Mouse (Mus musculus): ENCODE data around the gene Lst1. TPM values are rescaled to one million over a fixed set of nuclear protein-coding genes. Genes with fewer than 3 reads are reported as not detected.

Lst1 gene
- polyA plus RNA-seq, 1 experiment from 2014 or later = 7.6 TPM

DNA sequence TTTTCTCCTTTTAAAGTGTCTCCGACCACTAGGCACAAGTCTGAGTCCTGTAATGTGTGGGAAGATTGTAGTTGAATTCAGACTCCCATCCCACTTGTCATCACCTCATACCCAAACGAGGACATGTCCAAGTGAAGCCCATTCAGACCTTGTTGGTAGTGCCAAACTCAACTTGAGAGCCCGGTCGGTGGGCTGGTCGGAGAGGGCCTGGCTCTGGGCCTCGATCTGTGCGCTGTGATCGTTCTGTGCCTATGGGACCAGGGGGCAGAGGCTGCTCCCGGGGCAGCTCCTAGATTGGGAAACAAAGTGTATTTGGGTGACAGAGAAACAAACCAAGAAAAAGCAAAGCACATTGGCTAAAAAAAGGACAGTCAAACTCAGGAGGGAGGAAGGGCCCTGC, 35.2 kb downstream of the Lst1 start:
- H3K4me2 ChIP-seq = no peak overlapping the region
- WGBS = 94% methylated on average over 9 of the region's 9 CpGs
- no peaks in the 10 kb centered on the region for H3K4me1 ChIP-seq
- no peak overlapping the region for H3K4me3 ChIP-seq
- ATAC-seq (replicated peaks) = no peak
- H3K27ac ChIP-seq = no peak overlapping the region
- no peaks in the 10 kb centered on the region for H3K9me3 ChIP-seq
- no peaks in the 10 kb centered on the region for H3K27me3 ChIP-seq (replicated peaks)
- H3K36me3 ChIP-seq (replicated peaks) = peaks cover 97% of the 10 kb centered on the region
- no peak overlapping the region for H3K9ac ChIP-seq

- ATAC-seq (replicated peaks) = no peak
- no peaks in the 10 kb centered on the region for H3K4me1 ChIP-seq
- WGBS = 92% methylated on average over 4 of the region's 4 CpGs
- no peaks in the 10 kb centered on the region for H3K9me3 ChIP-seq
- H3K4me2 ChIP-seq = no peak overlapping the region
- no peak overlapping the region for H3K9ac ChIP-seq
- no peak overlapping the region for H3K4me3 ChIP-seq
- H3K36me3 ChIP-seq (replicated peaks) = peaks cover 95% of the 10 kb centered on the region
- no peaks in the 10 kb centered on the region for H3K27me3 ChIP-seq (replicated peaks)
- no peak overlapping the region for H3K27ac ChIP-seq
Measured at GRCm38 (mm10) chr17:35152121-35152520, 36.1 kb downstream of the Lst1 start.

GRCm38 (mm10) chr17:35147922-35148639, 40.2 kb downstream of the Lst1 start:
- H3K27ac ChIP-seq = 0 out of 2 replicates have a peak overlapping the region, but pooled peaks have one; percentile 45
- no peak overlapping the region for H3K9ac ChIP-seq
- H3K27me3 ChIP-seq (replicated peaks) = no peaks in the 10 kb centered on the region
- no peak overlapping the region for H3K4me3 ChIP-seq
- H3K36me3 ChIP-seq (replicated peaks) = peaks cover 95% of the 10 kb centered on the region
- H3K9me3 ChIP-seq = no peaks in the 10 kb centered on the region
- 72% methylated on average over 5 of the region's 5 CpGs for WGBS
- H3K4me2 ChIP-seq = no peak overlapping the region
- H3K4me1 ChIP-seq = no peaks in the 10 kb centered on the region
- no peak for ATAC-seq (replicated peaks)

- Histone ChIP-seq H3K27ac (peak overlapping the region; percentile 45; the same call in 1 of the 2 replicates), H3K27me3 (replicated peaks) (no peaks in the 10 kb centered on the region), H3K4me3 (no peak overlapping the region), H3K4me2 (no peak overlapping the region), H3K9ac (no peak overlapping the region), H3K36me3 (replicated peaks) (peaks cover 95% of the 10 kb centered on the region), H3K4me1 (no peaks in the 10 kb centered on the region), H3K9me3 (no peaks in the 10 kb centered on the region)
- ATAC-seq (replicated peaks) = no peak
- 65% methylated on average over 3 of the region's 3 CpGs for WGBS
Measured at GRCm38 (mm10) chr17:35147348-35147747, 40.9 kb downstream of the Lst1 start.

DNA sequence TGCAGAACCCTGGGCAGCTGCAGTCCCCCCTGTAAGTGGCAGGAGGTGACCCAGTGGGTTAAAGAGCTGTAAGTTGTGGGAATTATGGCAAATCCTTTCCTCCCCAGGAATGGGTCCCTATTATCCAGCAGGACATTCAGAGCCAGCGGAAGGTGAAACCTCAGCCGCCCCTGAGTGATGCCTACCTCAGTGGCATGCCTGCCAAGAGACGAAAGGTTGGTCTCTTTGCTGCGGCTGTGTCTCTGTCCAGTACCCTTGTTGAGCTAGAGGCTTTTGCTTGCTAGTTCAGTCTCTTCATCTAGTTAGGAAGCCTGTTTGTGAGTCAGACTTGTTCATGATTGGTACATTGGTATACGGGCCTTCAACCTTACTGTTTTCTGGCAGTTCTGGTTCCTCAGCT, 42.1 kb downstream of the Lst1 start:
- Histone ChIP-seq H3K4me1 (no peaks in the 10 kb centered on the region), H3K27ac (no peak overlapping the region), H3K27me3 (replicated peaks) (no peaks in the 10 kb centered on the region), H3K9ac (no peak overlapping the region), H3K4me2 (no peak overlapping the region), H3K9me3 (no peaks in the 10 kb centered on the region), H3K4me3 (no peak overlapping the region), H3K36me3 (replicated peaks) (peaks cover 95% of the 10 kb centered on the region)
- WGBS = 88% methylated on average over 5 of the region's 5 CpGs
- no peak for ATAC-seq (replicated peaks)

DNA sequence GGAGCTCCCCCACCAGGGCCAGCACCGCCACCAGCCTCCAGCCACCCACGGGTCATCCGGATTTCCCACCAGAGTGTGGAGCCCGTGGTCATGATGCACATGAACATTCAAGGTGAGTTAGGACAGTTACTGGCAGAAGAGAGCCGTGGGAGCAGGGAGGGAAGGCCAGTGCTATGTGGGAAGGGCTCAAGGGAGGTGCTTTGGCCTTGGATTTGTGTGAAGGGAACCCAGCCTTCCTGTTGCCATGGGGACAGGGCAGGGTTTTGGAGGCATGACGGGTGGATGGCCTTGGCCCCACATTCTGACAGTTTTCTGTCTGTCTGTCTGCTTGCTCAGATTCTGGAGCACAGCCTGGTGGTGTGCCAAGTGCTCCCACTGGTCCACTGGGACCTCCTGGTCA, 46.3 kb downstream of the Lst1 start:
- no peak for ATAC-seq (replicated peaks)
- H3K9me3 ChIP-seq = no peaks in the 10 kb centered on the region
- no peak overlapping the region for H3K9ac ChIP-seq
- no peak overlapping the region for H3K4me3 ChIP-seq
- peaks cover 88% of the 10 kb centered on the region for H3K36me3 ChIP-seq (replicated peaks)
- 89% methylated on average over 6 of the region's 6 CpGs for whole genome bisulfite sequencing
- no peak overlapping the region for H3K4me2 ChIP-seq
- peaks cover 20% of the 10 kb centered on the region for H3K4me1 ChIP-seq
- H3K27ac ChIP-seq = no peak overlapping the region
- no peaks in the 10 kb centered on the region for H3K27me3 ChIP-seq (replicated peaks)

DNA sequence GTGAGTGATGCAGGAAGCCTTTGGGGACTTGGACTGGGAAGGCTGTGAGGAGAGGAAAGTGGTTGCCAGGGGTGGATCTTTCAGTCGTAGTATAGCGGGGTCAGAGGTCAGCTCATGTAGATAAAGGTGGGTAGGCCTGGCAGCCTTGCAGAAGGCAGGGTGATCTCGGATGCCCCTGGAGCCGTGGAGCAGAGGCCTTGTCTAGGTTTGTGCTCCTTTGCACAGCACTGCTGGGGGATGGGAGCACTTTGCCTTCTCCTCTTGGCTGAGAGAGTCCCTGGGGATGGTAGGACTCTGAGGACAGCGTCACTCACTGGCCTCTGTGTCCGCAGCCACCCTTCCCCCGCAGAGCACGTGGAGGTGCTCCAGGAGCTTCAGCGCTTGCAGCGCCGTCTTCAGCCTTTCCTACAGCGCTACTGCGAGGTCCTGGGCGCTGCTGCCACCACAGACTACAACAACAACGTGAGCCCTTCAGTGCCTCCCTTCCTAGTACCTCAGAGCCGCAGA, 47.7 kb downstream of the Lst1 start:
- no peak overlapping the region for H3K4me3 ChIP-seq
- H3K27ac ChIP-seq = no peak overlapping the region
- 74% methylated on average over 16 of the region's 16 CpGs for WGBS
- H3K4me2 ChIP-seq = no peak overlapping the region
- peaks cover 29% of the 10 kb centered on the region for H3K4me1 ChIP-seq
- no peaks in the 10 kb centered on the region for H3K27me3 ChIP-seq (replicated peaks)
- no peak for ATAC-seq (replicated peaks)
- peaks cover 74% of the 10 kb centered on the region for H3K36me3 ChIP-seq (replicated peaks)
- H3K9me3 ChIP-seq = no peaks in the 10 kb centered on the region
- H3K9ac ChIP-seq = no peak overlapping the region

DNA sequence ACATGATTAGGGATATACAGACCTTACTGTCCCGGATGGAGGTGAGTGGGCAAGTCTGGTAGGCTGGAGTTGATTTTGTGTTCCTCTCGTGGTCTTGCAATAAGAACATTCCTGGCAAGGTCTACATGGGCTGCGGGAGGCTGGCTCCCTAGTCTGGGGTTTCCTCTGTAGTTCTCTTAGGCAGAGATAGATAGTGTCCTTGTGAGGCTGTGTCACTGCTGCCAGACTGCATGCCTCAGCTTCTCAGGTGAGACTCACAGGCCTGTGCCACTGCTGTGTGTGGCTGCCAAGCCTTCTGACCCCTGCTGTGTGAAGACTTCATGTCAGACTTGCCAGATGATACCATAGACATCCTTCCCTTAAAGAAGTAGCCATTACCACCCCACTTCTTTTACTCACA, 49.0 kb downstream of the Lst1 start:
- H3K9ac ChIP-seq = no peak overlapping the region
- no peaks in the 10 kb centered on the region for H3K27me3 ChIP-seq (replicated peaks)
- peaks cover 61% of the 10 kb centered on the region for H3K36me3 ChIP-seq (replicated peaks)
- no peak overlapping the region for H3K4me2 ChIP-seq
- 96% methylated on average over 3 of the region's 3 CpGs for WGBS
- no peak overlapping the region for H3K4me3 ChIP-seq
- no peaks in the 10 kb centered on the region for H3K9me3 ChIP-seq
- H3K4me1 ChIP-seq = peaks cover 29% of the 10 kb centered on the region
- no peak overlapping the region for H3K27ac ChIP-seq
- no peak for ATAC-seq (replicated peaks)

GRCm38 (mm10) chr17:35135591-35136320, 52.5 kb downstream of the Lst1 start:
- under 1% methylated on average over 42 of the region's 43 CpGs for WGBS

More at GRCm38 (mm10) chr17:35135591-35136320, 52.5 kb downstream of the Lst1 start:
- ATAC-seq (replicated peaks) = peak; percentile 75
- Histone ChIP-seq H3K4me2 (peak overlapping the region; percentile 88), H3K9me3 (no peaks in the 10 kb centered on the region), H3K27ac (peak overlapping the region; percentile 97), H3K4me1 (peaks cover 29% of the 10 kb centered on the region), H3K9ac (peak overlapping the region; percentile 77), H3K4me3 (peak overlapping the region; percentile 85), H3K36me3 (replicated peaks) (peaks cover 26% of the 10 kb centered on the region), H3K27me3 (replicated peaks) (no peaks in the 10 kb centered on the region)

Small RNAs within 50 kb of the gene (microRNA-seq; reads per million reads assigned to microRNA genes)
- not detected for gene Mir6973a
- not detected for gene Mir6974

Other genes with a start within 250 kb of the Lst1 start
- 0.24 and 0.31 TPM in 2 replicates for gene Hspa1b, start 229.2 kb downstream of the Lst1 start, polyA plus RNA-seq (2015; fragmentation: Nextera tagmentation; extraction: Ambion mirVana)
- not detected in 2 replicates for gene Gm20481, start 218.5 kb downstream of the Lst1 start, polyA plus RNA-seq (2015; fragmentation: Nextera tagmentation; extraction: Ambion mirVana)
- 12.7 and 13.3 TPM in 2 replicates for gene Hspa1a, start 216.3 kb downstream of the Lst1 start, polyA plus RNA-seq (2015; fragmentation: Nextera tagmentation; extraction: Ambion mirVana)
- gene Hspa1l, start 215.7 kb downstream of the Lst1 start, polyA plus RNA-seq (2015; fragmentation: Nextera tagmentation; extraction: Ambion mirVana) = 1.2 and 1.5 TPM in 2 replicates
- 103 and 111 TPM in 2 replicates for gene Lsm2, start 206.6 kb downstream of the Lst1 start, polyA plus RNA-seq (2015; fragmentation: Nextera tagmentation; extraction: Ambion mirVana)
- 63.1 and 70.2 TPM in 2 replicates for gene Vars, start 187.5 kb downstream of the Lst1 start, polyA plus RNA-seq (2015; fragmentation: Nextera tagmentation; extraction: Ambion mirVana)
- 0.06 and 0.15 TPM in 2 replicates for gene Vwa7, start 171.9 kb downstream of the Lst1 start, polyA plus RNA-seq (2015; fragmentation: Nextera tagmentation; extraction: Ambion mirVana)
- gene Sapcd1, start 160.4 kb downstream of the Lst1 start, polyA plus RNA-seq (2015; fragmentation: Nextera tagmentation; extraction: Ambion mirVana) = 2.5 and 2.7 TPM in 2 replicates
- 1.6 and 3.3 TPM in 2 replicates for gene Msh5, start 141.7 kb downstream of the Lst1 start, polyA plus RNA-seq (2015; fragmentation: Nextera tagmentation; extraction: Ambion mirVana)
- 62.4 and 72.1 TPM in 2 replicates for gene Clic1, start 138.5 kb downstream of the Lst1 start, polyA plus RNA-seq (2015; fragmentation: Nextera tagmentation; extraction: Ambion mirVana)
- 337 and 380 TPM in 2 replicates for gene Ddah2, start 129.4 kb downstream of the Lst1 start, polyA plus RNA-seq (2015; fragmentation: Nextera tagmentation; extraction: Ambion mirVana)
- 0.31 TPM in 1 of 2 replicates, not detected in the other for gene Ly6g6c, start 123.1 kb downstream of the Lst1 start, polyA plus RNA-seq (2015; fragmentation: Nextera tagmentation; extraction: Ambion mirVana)
- 0.21 and 0.43 TPM in 2 replicates for gene Mpig6b, start 122.3 kb downstream of the Lst1 start, polyA plus RNA-seq (2015; fragmentation: Nextera tagmentation; extraction: Ambion mirVana)
- 0.21 and 0.32 TPM in 2 replicates for gene Ly6g6e, start 111.5 kb downstream of the Lst1 start, polyA plus RNA-seq (2015; fragmentation: Nextera tagmentation; extraction: Ambion mirVana)
- 1.9 and 2.5 TPM in 2 replicates for gene Ly6g6d, start 110.4 kb downstream of the Lst1 start, polyA plus RNA-seq (2015; fragmentation: Nextera tagmentation; extraction: Ambion mirVana)
- gene Ly6g6f, start 102.8 kb downstream of the Lst1 start, polyA plus RNA-seq (2015; fragmentation: Nextera tagmentation; extraction: Ambion mirVana) = not detected in 2 replicates
- 105 and 113 TPM in 2 replicates for gene Abhd16a, start 99.2 kb downstream of the Lst1 start, polyA plus RNA-seq (2015; fragmentation: Nextera tagmentation; extraction: Ambion mirVana)
- gene Ly6g5c, start 80.2 kb downstream of the Lst1 start, polyA plus RNA-seq (2015; fragmentation: Nextera tagmentation; extraction: Ambion mirVana) = not detected in 2 replicates
- 1.1 and 2.2 TPM in 2 replicates for gene Ly6g5b, start 73.0 kb downstream of the Lst1 start, polyA plus RNA-seq (2015; fragmentation: Nextera tagmentation; extraction: Ambion mirVana)
- gene Gpank1, start 67.0 kb downstream of the Lst1 start, polyA plus RNA-seq (2015; fragmentation: Nextera tagmentation; extraction: Ambion mirVana) = 25.9 and 28.9 TPM in 2 replicates
- gene Csnk2b, start 66.4 kb downstream of the Lst1 start, polyA plus RNA-seq (2015; fragmentation: Nextera tagmentation; extraction: Ambion mirVana) = 316 and 319 TPM in 2 replicates
- 8.3 and 9.6 TPM in 2 replicates for gene D17H6S53E, start 62.1 kb downstream of the Lst1 start, polyA plus RNA-seq (2015; fragmentation: Nextera tagmentation; extraction: Ambion mirVana)
- gene Apom, start 56.4 kb downstream of the Lst1 start, polyA plus RNA-seq (2015; fragmentation: Nextera tagmentation; extraction: Ambion mirVana) = 0.56 and 1.4 TPM in 2 replicates
- 82.9 and 83.4 TPM in 2 replicates for gene Bag6, start 53.3 kb downstream of the Lst1 start, polyA plus RNA-seq (2015; fragmentation: Nextera tagmentation; extraction: Ambion mirVana)
- 188 and 203 TPM in 2 replicates for gene Prrc2a, start 23.5 kb downstream of the Lst1 start, polyA plus RNA-seq (2015; fragmentation: Nextera tagmentation; extraction: Ambion mirVana)
- 7.3 and 8.2 TPM in 2 replicates for gene Aif1, start 12.4 kb downstream of the Lst1 start, polyA plus RNA-seq (2015; fragmentation: Nextera tagmentation; extraction: Ambion mirVana)
- gene Ltb, start 6.0 kb upstream of the Lst1 start, polyA plus RNA-seq (2015; fragmentation: Nextera tagmentation; extraction: Ambion mirVana) = 0.58 and 0.78 TPM in 2 replicates
- gene Tnf, start 13.6 kb upstream of the Lst1 start, polyA plus RNA-seq (2015; fragmentation: Nextera tagmentation; extraction: Ambion mirVana) = not detected in 2 replicates
- 0.32 and 0.69 TPM in 2 replicates for gene Lta, start 16.9 kb upstream of the Lst1 start, polyA plus RNA-seq (2015; fragmentation: Nextera tagmentation; extraction: Ambion mirVana)
- 1.6 TPM in 1 of 2 replicates, not detected in the other for gene Gm16181, start 32.4 kb upstream of the Lst1 start, polyA plus RNA-seq (2015; fragmentation: Nextera tagmentation; extraction: Ambion mirVana)
- 94.4 and 100 TPM in 2 replicates for gene Atp6v1g2, start 45.2 kb upstream of the Lst1 start, polyA plus RNA-seq (2015; fragmentation: Nextera tagmentation; extraction: Ambion mirVana)
- gene Nfkbil1, start 47.4 kb upstream of the Lst1 start, polyA plus RNA-seq (2015; fragmentation: Nextera tagmentation; extraction: Ambion mirVana) = 11.7 and 11.8 TPM in 2 replicates
- gene Ddx39b, start 53.3 kb upstream of the Lst1 start, polyA plus RNA-seq (2015; fragmentation: Nextera tagmentation; extraction: Ambion mirVana) = 379 and 391 TPM in 2 replicates
- 93.4 and 105 TPM in 2 replicates for gene H2-D1, start 74.3 kb upstream of the Lst1 start, polyA plus RNA-seq (2015; fragmentation: Nextera tagmentation; extraction: Ambion mirVana)
- gene H2-Q1, start 132.0 kb upstream of the Lst1 start, polyA plus RNA-seq (2015; fragmentation: Nextera tagmentation; extraction: Ambion mirVana) = 0.54 and 0.70 TPM in 2 replicates
- 3.0 and 3.8 TPM in 2 replicates for gene H2-Q2, start 153.8 kb upstream of the Lst1 start, polyA plus RNA-seq (2015; fragmentation: Nextera tagmentation; extraction: Ambion mirVana)
- 0.88 and 1.3 TPM in 2 replicates for gene H2-Q4, start 191.2 kb upstream of the Lst1 start, polyA plus RNA-seq (2015; fragmentation: Nextera tagmentation; extraction: Ambion mirVana)
- 0.89 and 1.1 TPM in 2 replicates for gene H2-Q6, start 236.4 kb upstream of the Lst1 start, polyA plus RNA-seq (2015; fragmentation: Nextera tagmentation; extraction: Ambion mirVana)

Data from midbrain, embryonic 15.5 days (tissue).